Mouse (Mus musculus) heart, embryonic 12.5 days (tissue): ENCODE data around the gene Ptpn3. TPM values are rescaled to one million over a fixed set of nuclear protein-coding genes. Genes with fewer than 3 reads are reported as not detected.

Experiments
- ATAC-seq: fragments of 200-750 bp; cut with Nextera tagmentation; 2 replicates; pipeline ENCODE4 v1.8.0; 2017; ENCODE audit warnings: moderate TSS enrichment, moderate library complexity; ENCODE audit not compliant: insufficient number of reproducible peaks, low FRiP score
- H3K27ac ChIP-seq: fragments of 300-500 bp; sonication (generic); 2 replicates; pipeline ENCODE4 v1.5.1; 2016; ENCODE audit warnings: mild to moderate bottlenecking, moderate library complexity; ENCODE audit not compliant: poor library complexity, severe bottlenecking
- H3K27me3 ChIP-seq: fragments of 300-500 bp; sonication (generic); replicated peaks from 2 replicates; pipeline ENCODE4 v1.6.1; 2016; ENCODE audit warnings: mild to moderate bottlenecking, moderate library complexity
- H3K36me3 ChIP-seq: fragments of 300-500 bp; sonication (generic); 2 replicates; pipeline ENCODE4 v1.6.1; 2016; ENCODE audit warnings: mild to moderate bottlenecking, moderate library complexity
- H3K4me1 ChIP-seq: fragments of 300-500 bp; sonication (generic); replicated peaks from 2 replicates; pipeline ENCODE4 v1.6.1; 2016; ENCODE audit warnings: mild to moderate bottlenecking
- H3K4me2 ChIP-seq: fragments of 300-500 bp; sonication (generic); 2 replicates; pipeline ENCODE4 v1.6.1; 2016; ENCODE audit warnings: mild to moderate bottlenecking, moderate library complexity
- H3K4me3 ChIP-seq: fragments of 300-500 bp; sonication (generic); 2 replicates; pipeline ENCODE4 v1.5.1; 2016; ENCODE audit warnings: mild to moderate bottlenecking
- H3K9ac ChIP-seq: fragments of 300-500 bp; sonication (generic); 2 replicates; pipeline ENCODE4 v1.6.1; 2016; ENCODE audit warnings: mild to moderate bottlenecking, moderate library complexity
- H3K9me3 ChIP-seq: fragments of 300-500 bp; sonication (generic); replicated peaks from 2 replicates; pipeline ENCODE4 v1.6.1; 2016; ENCODE audit warnings: mild to moderate bottlenecking, moderate library complexity
- WGBS: fragments of 180-500 bp; shearing (Covaris S2); methylation state at CpG from one replicate; pipeline ENCODE4 v1.1.7; 2016; 5-methylcytosine and 5-hydroxymethylcytosine counted together
- polyA plus RNA-seq: library from polyadenylated mRNA; unstranded; fragments of >200 nt; fragmentation: Nextera tagmentation; extraction: Ambion mirVana; gene quantifications from 2 replicates; pipeline ENCODE4 v1.2.1, GENCODE M21; 2016

Gene Ptpn3
- polyA plus RNA-seq, 1 experiment from 2014 or later: 1.7 TPM

DNA sequence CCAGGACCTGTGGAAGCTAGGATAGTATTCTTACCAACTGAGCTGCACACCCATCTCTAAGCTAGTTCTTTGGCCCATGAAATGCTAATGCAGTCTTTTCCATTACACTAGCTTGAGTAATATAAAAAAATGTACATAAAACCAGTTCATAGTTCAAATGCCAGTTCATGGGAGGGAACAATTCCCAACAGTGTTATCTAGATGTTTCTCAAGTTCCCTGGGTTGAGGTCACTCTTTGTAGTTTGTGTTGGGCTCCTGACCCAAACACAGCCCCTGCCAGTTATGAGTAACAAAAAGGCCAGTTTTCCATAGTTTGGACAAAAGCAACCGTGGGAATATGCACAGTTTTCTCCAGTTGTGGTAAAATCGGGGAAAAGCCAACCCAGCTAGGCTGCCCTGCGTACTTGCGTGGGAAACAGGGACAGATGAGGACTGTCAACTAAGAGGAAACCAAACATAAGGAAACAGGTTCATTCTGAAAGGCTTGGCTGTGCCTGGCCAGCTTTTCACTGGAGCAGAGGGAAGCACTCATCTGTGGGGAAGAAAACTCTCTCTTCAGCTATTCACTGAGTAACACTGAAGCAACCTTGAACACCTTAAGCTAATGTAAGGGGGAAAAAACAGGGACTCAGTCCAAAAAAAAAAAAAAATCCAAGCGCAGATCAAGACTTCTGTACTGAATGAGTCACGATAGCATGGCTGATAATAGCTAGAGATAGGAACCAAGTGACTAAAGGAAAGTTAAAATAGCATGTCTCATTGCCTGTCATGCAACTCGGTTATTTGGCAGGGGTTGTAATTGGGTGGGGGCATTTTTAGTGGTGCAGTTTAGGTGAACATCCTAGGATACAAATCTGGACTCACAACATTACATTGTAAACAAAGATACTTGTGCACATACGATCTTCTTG, 10.9 kb upstream of the Ptpn3 start:
- Histone ChIP-seq H3K9ac (no peak overlapping the region), H3K9me3 (no peaks in the 10 kb centered on the region), H3K36me3 (no peaks in the 10 kb centered on the region), H3K27me3 (peaks cover 9% of the 10 kb centered on the region; the same call in 1 of the 2 replicates), H3K4me3 (no peak overlapping the region), H3K4me1 (peaks cover 16% of the 10 kb centered on the region), H3K27ac (no peak overlapping the region), H3K4me2 (no peak overlapping the region)
- 64% methylated on average over 8 of the region's 8 CpGs for WGBS
- no peak for ATAC-seq

- 83% methylated on average over 4 of the region's 4 CpGs for WGBS
- Histone ChIP-seq H3K4me1 (peaks cover 16% of the 10 kb centered on the region), H3K9ac (no peak overlapping the region), H3K4me3 (no peak overlapping the region), H3K27me3 (peaks cover 9% of the 10 kb centered on the region; the same call in 1 of the 2 replicates), H3K27ac (no peak overlapping the region), H3K9me3 (no peaks in the 10 kb centered on the region), H3K4me2 (no peak overlapping the region), H3K36me3 (no peaks in the 10 kb centered on the region)
- no peak for ATAC-seq
Measured at GRCm38 (mm10) chr4:57311750-57312149, 10.1 kb upstream of the Ptpn3 start.

GRCm38 (mm10) chr4:57308214-57309000, 6.8 kb upstream of the Ptpn3 start:
- ATAC-seq: peak; percentile 71; the same call in 1 of the 2 replicates
- no peak overlapping the region for H3K27ac ChIP-seq
- H3K36me3 ChIP-seq: no peaks in the 10 kb centered on the region
- H3K4me2 ChIP-seq: peak overlapping the region; percentile 57
- H3K4me1 ChIP-seq: peaks cover 19% of the 10 kb centered on the region
- H3K4me3 ChIP-seq: peak overlapping the region; percentile 10; the same call in 1 of the 2 replicates
- no peaks in the 10 kb centered on the region for H3K9me3 ChIP-seq
- no peak overlapping the region for H3K9ac ChIP-seq
- peaks cover 9% of the 10 kb centered on the region; the same call in 1 of the 2 replicates for H3K27me3 ChIP-seq
- WGBS: 32% methylated on average over 26 of the region's 26 CpGs

DNA sequence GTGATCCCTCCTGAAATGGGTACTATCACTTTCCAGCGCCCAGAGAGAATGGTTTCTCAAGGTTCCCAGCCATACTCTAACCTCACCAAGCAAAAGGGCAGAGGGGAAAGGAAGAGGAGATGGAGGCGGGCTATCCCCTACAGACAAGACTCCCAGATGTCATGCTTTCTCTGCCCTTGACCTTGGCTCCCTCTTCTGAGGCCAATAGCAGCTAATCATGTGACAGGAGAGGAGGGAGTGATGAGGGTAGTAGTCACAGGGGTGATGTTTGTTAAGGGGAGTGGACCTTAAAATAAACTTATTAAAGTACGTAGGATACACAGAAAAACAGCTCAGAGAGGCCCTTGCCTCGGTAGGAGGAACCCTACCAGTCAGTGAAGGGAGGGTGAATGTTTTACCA, 6.1 kb upstream of the Ptpn3 start:
- 67% methylated on average over 4 of the region's 4 CpGs for WGBS
- peaks cover 9% of the 10 kb centered on the region; the same call in 1 of the 2 replicates for H3K27me3 ChIP-seq
- H3K27ac ChIP-seq: no peak overlapping the region
- H3K36me3 ChIP-seq: no peaks in the 10 kb centered on the region
- H3K9me3 ChIP-seq: no peaks in the 10 kb centered on the region
- H3K4me1 ChIP-seq: peaks cover 14% of the 10 kb centered on the region
- no peak overlapping the region for H3K9ac ChIP-seq
- no peak overlapping the region for H3K4me2 ChIP-seq
- ATAC-seq: no peak
- H3K4me3 ChIP-seq: no peak overlapping the region

- no peak for ATAC-seq
- Histone ChIP-seq H3K9ac (no peak overlapping the region), H3K4me3 (no peak overlapping the region), H3K27ac (no peak overlapping the region), H3K9me3 (no peaks in the 10 kb centered on the region), H3K4me1 (peaks cover 14% of the 10 kb centered on the region), H3K4me2 (no peak overlapping the region), H3K36me3 (no peaks in the 10 kb centered on the region), H3K27me3 (peaks cover 4% of the 10 kb centered on the region; the same call in 1 of the 2 replicates)
- WGBS: 65% methylated on average over 4 of the region's 4 CpGs
Measured at GRCm38 (mm10) chr4:57306260-57306659, 4.6 kb upstream of the Ptpn3 start.

- H3K9ac ChIP-seq: no peak overlapping the region
- H3K9me3 ChIP-seq: no peaks in the 10 kb centered on the region
- peaks cover 16% of the 10 kb centered on the region for H3K4me1 ChIP-seq
- no peaks in the 10 kb centered on the region for H3K36me3 ChIP-seq
- WGBS: 64% methylated on average over 7 of the region's 7 CpGs
- no peak overlapping the region for H3K4me2 ChIP-seq
- H3K27me3 ChIP-seq: peaks cover 4% of the 10 kb centered on the region; the same call in 1 of the 2 replicates
- no peak overlapping the region for H3K27ac ChIP-seq
- ATAC-seq: no peak
- H3K4me3 ChIP-seq: no peak overlapping the region
Measured at GRCm38 (mm10) chr4:57305644-57306043, 4.0 kb upstream of the Ptpn3 start.

DNA sequence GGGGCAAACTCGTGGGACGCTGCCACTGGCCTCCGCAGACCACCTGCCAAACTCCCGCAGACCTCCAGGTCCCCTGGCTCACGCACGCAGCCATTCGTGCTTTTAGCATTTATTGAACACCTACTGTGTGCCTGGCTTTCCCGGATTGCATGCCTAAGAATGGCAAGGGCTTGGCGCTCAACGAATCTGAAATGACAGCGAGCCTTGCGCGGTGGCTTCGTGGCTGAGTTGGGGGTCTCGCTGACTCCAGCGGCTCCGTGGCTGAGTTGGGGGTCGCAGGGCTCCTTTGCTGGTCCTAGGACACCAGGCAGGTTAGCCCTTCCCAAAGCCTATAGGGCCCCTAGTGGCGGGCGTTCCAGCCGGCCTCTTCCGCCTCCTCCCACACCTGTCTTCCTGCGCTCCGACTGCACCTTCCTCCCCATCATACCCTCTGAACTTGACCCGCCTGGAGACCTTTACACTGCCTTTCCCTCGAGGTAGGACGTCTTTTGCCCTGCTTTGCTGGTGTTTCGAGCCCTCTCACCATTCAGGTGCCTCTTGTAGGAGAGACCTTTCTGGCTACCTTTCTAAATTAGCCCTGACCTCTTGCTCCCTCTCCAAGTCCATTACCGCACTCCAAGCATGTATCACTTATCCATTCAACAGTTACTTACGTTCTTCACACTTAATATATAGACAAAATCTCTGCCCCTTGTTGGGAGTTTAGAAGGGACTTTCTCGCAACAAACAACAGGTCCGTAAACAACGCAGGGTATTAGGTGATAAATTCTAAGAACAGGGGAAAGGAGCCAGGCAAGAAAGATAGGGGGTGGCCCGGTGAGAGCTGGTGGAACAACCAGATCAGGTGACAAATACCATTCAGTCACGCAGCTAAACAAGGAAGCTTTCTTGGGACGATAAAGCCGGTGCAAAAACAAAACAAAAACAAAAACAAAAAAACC, 898 bp downstream of the Ptpn3 start:
- no peak for ATAC-seq
- peaks cover 20% of the 10 kb centered on the region for H3K27me3 ChIP-seq
- H3K4me1 ChIP-seq: peaks cover 13% of the 10 kb centered on the region
- H3K9ac ChIP-seq: peak overlapping the region; percentile 89
- peak overlapping the region; percentile 98 for H3K4me2 ChIP-seq
- H3K4me3 ChIP-seq: peak overlapping the region; percentile 91
- no peaks in the 10 kb centered on the region for H3K9me3 ChIP-seq
- peak overlapping the region; percentile 58; the same call in 1 of the 2 replicates for H3K27ac ChIP-seq
- WGBS: under 1% methylated on average over 37 of the region's 37 CpGs
- no peaks in the 10 kb centered on the region for H3K36me3 ChIP-seq

DNA sequence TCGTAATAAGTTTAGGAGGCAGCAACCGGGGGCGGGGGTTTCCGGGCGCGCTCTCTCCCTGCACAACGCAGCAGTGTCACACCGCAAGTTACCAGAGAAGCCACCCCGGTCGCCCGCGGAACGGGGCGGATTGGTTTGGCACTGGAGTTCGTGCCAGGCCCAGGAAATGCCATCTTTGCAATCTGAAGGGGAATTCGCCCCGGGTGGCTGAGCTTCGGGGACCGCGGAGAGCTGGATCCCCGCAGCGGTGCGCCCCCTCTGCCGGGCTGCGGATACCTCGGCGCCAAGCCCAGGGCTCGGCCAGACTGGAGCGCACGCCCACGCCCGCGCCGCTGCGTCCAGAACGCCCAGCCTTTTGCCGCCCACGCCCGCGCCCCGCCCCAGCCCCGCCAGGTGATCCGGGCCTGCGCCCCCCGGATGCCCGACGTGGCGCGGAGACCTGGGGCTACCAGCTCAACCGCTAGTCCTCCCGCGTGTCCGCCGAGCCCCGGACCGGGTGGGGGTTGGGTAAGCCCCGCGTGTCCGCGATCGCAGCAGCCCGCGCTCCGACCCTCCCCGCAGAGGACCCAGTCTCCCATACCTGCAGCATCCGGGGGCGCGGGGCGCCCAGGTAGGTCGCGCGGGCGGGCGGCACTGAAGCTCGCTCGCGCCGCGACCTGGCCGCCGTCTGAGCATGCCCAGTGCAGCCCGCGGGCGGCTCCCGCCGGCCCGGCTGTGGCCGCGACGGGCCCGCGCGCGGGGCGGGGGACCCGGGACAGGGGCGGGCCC, 1.8 kb downstream of the Ptpn3 start:
- H3K36me3 ChIP-seq: no peaks in the 10 kb centered on the region
- H3K27ac ChIP-seq: no peak overlapping the region
- H3K4me1 ChIP-seq: peaks cover 18% of the 10 kb centered on the region
- under 1% methylated on average over 87 of the region's 97 CpGs for WGBS
- H3K9ac ChIP-seq: peak overlapping the region; percentile 89
- H3K4me3 ChIP-seq: peak overlapping the region; percentile 91
- ATAC-seq: peak; percentile 54; the same call in 1 of the 2 replicates
- no peaks in the 10 kb centered on the region for H3K9me3 ChIP-seq
- H3K4me2 ChIP-seq: peak overlapping the region; percentile 98
- H3K27me3 ChIP-seq: peaks cover 20% of the 10 kb centered on the region

- Histone ChIP-seq H3K9ac (peak overlapping the region; percentile 89), H3K4me1 (peaks cover 21% of the 10 kb centered on the region), H3K4me2 (peak overlapping the region; percentile 98), H3K27ac (no peak overlapping the region), H3K9me3 (no peaks in the 10 kb centered on the region), H3K36me3 (no peaks in the 10 kb centered on the region), H3K27me3 (peaks cover 20% of the 10 kb centered on the region), H3K4me3 (peak overlapping the region; percentile 91)
- no peak for ATAC-seq
- WGBS: 8% methylated on average over 9 of the region's 9 CpGs
Measured at GRCm38 (mm10) chr4:57299308-57299700, 2.3 kb downstream of the Ptpn3 start.

GRCm38 (mm10) chr4:57298181-57298580, 3.5 kb downstream of the Ptpn3 start:
- no peak overlapping the region for H3K9ac ChIP-seq
- no peaks in the 10 kb centered on the region for H3K36me3 ChIP-seq
- no peak overlapping the region for H3K4me3 ChIP-seq
- no peak for ATAC-seq
- H3K4me2 ChIP-seq: no peak overlapping the region
- 81% methylated on average over 4 of the region's 4 CpGs for WGBS
- peaks cover 20% of the 10 kb centered on the region for H3K27me3 ChIP-seq
- no peak overlapping the region for H3K27ac ChIP-seq
- no peaks in the 10 kb centered on the region for H3K9me3 ChIP-seq
- peaks cover 28% of the 10 kb centered on the region for H3K4me1 ChIP-seq
